Mouse (Mus musculus) liver, postnatal 0 days (tissue): Measurements from ENCODE around the gene Cpt1c.

Experiments used
- CTCF ChIP-seq: sonication (generic); IDR thresholded peaks from 2 replicates; pipeline ENCODE4 v1.5.1; 2016; ENCODE audit warnings: antibody characterized with exemption, low read depth
- EP300 ChIP-seq: IDR thresholded peaks from 2 replicates; pipeline ENCODE4 v1.6.1; 2016; ENCODE audit warnings: antibody characterized with exemption, low read depth, mild to moderate bottlenecking

DNA sequence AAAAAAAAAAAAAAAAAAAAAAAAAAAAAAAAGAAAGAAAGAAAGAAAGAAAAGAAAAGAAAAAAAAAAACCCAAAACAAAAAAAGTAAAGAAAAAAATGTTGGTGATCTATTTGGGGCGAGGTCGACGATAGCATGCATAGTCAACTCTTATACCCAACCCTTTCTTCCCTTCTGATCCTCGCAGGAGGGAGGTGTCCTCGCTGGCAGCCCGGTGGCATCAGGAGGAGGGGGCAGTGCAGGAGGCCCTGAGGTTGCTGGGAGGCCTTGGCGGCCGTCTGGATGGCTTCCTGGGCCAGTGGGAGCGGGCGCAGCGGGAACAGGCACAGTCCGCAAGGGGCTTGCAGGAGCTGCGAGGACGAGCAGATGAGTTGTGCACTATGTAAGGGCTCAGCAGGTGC, 21.1 kb downstream of the Cpt1c start:
- TF ChIP-seq CTCF: no peak
- TF ChIP-seq EP300: no peak
